Mouse (Mus musculus): ENCODE measurements around the gene Tex35.

- TF ChIP-seq POLR2A (IDR thresholded peaks at IDR 0.05; ENCODE audit: insufficient read depth, low read length) (no peak), CTCF (IDR thresholded peaks at IDR 0.05; ENCODE audit: low read depth, low read length) (no peak), EP300 (IDR thresholded peaks at IDR 0.05; ENCODE audit: insufficient read depth, low read depth, low read length) (no peak)
Measured at GRCm38 (mm10) chr1:157069181-157069828, 39.2 kb downstream of the Tex35 start.
